Mouse (Mus musculus): ENCODE measurements at regions not wholly inside any gene's neighbourhood (a gene's known extent, or its start where the extent isn't known, plus 50 kb on each side); places are given as distances from the start of the nearest gene placed in this dataset.

DNA sequence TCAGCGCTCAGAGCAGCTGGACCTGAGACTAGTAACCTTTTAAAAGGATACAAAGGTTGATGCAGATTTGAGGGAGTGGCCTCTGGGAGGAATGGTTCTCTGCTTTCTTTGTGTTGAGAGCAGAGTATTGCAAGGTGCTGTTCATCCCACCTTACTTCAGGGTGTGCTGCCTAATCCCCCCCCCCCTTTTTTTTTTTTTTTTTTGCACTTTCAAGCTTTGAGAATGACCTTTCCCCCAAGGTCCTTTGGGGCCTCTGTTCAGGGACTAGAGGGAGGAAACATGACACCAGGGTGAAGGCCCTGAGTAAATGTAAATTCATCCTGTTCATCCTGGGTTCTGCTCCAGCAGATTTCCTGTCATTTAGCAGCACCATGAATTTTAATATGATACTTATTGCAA, 204.4 kb upstream of the Clec14a start:
- in situ Hi-C loops (cut with MboI; ENCODE audit: low pct_ligation_motif_present, low pct_unique_long_range_greater_than_20kb, low sequenced_read_pairs), result no loop called here

DNA sequence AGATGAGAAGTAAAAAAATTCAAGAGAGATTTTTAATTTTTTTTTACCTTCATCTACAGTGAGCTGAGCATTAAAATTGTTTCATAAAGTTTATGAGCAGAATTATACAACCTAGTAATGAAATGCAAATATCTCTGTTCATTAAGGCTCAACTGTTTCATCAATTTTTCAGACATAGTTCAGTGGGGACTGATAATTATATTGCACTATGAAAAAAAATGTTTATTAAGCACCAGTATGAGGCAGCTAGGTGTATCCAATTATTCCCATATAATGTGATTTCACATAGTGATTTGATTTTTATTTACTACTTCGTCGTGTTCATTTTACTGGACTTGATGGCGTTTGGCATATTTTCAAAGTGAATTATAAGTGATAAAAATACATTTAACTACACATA, 191.4 kb upstream of the Clec14a start:
- H3K9ac ChIP-seq (ENCODE audit: insufficient read depth, low read depth), result no peak overlapping the region
- no peak overlapping the region for H3K27ac ChIP-seq (ENCODE audit: insufficient read depth, low read depth)
- H3K4me1 ChIP-seq (ENCODE audit: control insufficient read depth in 1 of 2, insufficient read depth in 2 of 2), result no peaks in the 10 kb centered on the region
- TF ChIP-seq SIN3A (IDR thresholded peaks at IDR 0.05; ENCODE audit: low read length) (no peak), ZMIZ1 (IDR thresholded peaks at IDR 0.05; ENCODE audit: low read depth, low read length) (no peak), RAD21 (IDR thresholded peaks at IDR 0.05; ENCODE audit: low read depth, low read length) (no peak)
- H3K79me2 ChIP-seq (replicated peaks; ENCODE audit: control insufficient read depth, extremely low read depth, insufficient read depth, poor library complexity, severe bottlenecking), result no peaks in the 10 kb centered on the region
- H3K4me2 ChIP-seq (ENCODE audit: insufficient read depth, low read depth, poor library complexity, severe bottlenecking), result no peak overlapping the region
- in situ Hi-C loops (cut with MboI; ENCODE audit: low pct_ligation_motif_present, low pct_unique_long_range_greater_than_20kb, low sequenced_read_pairs) (no loop called here), dilution Hi-C loops (cut with MboI; ENCODE audit: extremely low pct_ligation_motif_present, extremely low pct_unique_long_range_greater_than_20kb, low sequenced_read_pairs) (no loop called here)
- DNase-seq (ENCODE audit: extremely low read depth), result no peak
- no peaks in the 10 kb centered on the region for H3K36me3 ChIP-seq (replicated peaks in 1 of 2; ENCODE audit: control insufficient read depth in 1 of 2, insufficient read depth in 1 of 2, low read length in 1 of 2)
- no peaks in the 10 kb centered on the region for H3K27me3 ChIP-seq (replicated peaks)
- no peak overlapping the region for H3K4me3 ChIP-seq (replicated peaks in 1 of 3; ENCODE audit: low read depth in 2 of 3, low read length in 2 of 3, poor library complexity in 1 of 3)
- no peaks in the 10 kb centered on the region for H3K9me3 ChIP-seq (replicated peaks; ENCODE audit: low read length)

More for the DNA sequence above, 204.4 kb upstream of the Clec14a start:
- no peak overlapping the region for H3K4me2 ChIP-seq (ENCODE audit: insufficient read depth, low read depth, poor library complexity, severe bottlenecking)
- H3K79me2 ChIP-seq (replicated peaks; ENCODE audit: control insufficient read depth, extremely low read depth, insufficient read depth, poor library complexity, severe bottlenecking), result no peaks in the 10 kb centered on the region
- dilution Hi-C loops (cut with MboI; ENCODE audit: extremely low pct_ligation_motif_present, extremely low pct_unique_long_range_greater_than_20kb, low sequenced_read_pairs), result no loop called here
- H3K4me1 ChIP-seq (ENCODE audit: control insufficient read depth in 1 of 2, insufficient read depth in 2 of 2), result no peaks in the 10 kb centered on the region
- H3K36me3 ChIP-seq (replicated peaks in 1 of 2; ENCODE audit: control insufficient read depth in 1 of 2, insufficient read depth in 1 of 2, low read length in 1 of 2), result no peaks in the 10 kb centered on the region
- H3K27ac ChIP-seq (ENCODE audit: insufficient read depth, low read depth), result no peak overlapping the region
- no peak for DNase-seq (ENCODE audit: extremely low read depth)
- TF ChIP-seq MXI1 (IDR thresholded peaks at IDR 0.05; ENCODE audit: low read depth, low read length) (no peak), UBTF (IDR thresholded peaks at IDR 0.05; ENCODE audit: low read depth, low read length) (no peak), SMC3 (IDR thresholded peaks at IDR 0.05; ENCODE audit: low read depth, low read length) (no peak), JUND (conservative IDR thresholded peaks at IDR 0.05; ENCODE audit: low read depth, low read length) (no peak), TCF12 (IDR thresholded peaks at IDR 0.05; ENCODE audit: low read depth, low read length) (no peak), PAX5 (IDR thresholded peaks at IDR 0.05; ENCODE audit: low read length) (no peak), JUN (IDR thresholded peaks at IDR 0.05; ENCODE audit: insufficient read depth, low read depth, low read length) (no peak), MAZ (IDR thresholded peaks at IDR 0.05; ENCODE audit: low read depth, low read length) (no peak), POLR2A (IDR thresholded peaks at IDR 0.05; ENCODE audit: low read depth, low read length) (no peak), RCOR1 (conservative IDR thresholded peaks at IDR 0.05; ENCODE audit: low read depth, low read length) (no peak), ZMIZ1 (IDR thresholded peaks at IDR 0.05; ENCODE audit: low read depth, low read length) (no peak), ETS1 (conservative IDR thresholded peaks at IDR 0.05; ENCODE audit: low read depth, low read length) (no peak)
- no peaks in the 10 kb centered on the region for H3K27me3 ChIP-seq (replicated peaks)
- no peak overlapping the region for H3K4me3 ChIP-seq (replicated peaks in 1 of 3; ENCODE audit: low read depth in 2 of 3, low read length in 2 of 3, poor library complexity in 1 of 3)
- no peak overlapping the region for H3K9ac ChIP-seq (ENCODE audit: insufficient read depth, low read depth)
- H3K9me3 ChIP-seq (replicated peaks; ENCODE audit: low read length), result no peaks in the 10 kb centered on the region

DNA sequence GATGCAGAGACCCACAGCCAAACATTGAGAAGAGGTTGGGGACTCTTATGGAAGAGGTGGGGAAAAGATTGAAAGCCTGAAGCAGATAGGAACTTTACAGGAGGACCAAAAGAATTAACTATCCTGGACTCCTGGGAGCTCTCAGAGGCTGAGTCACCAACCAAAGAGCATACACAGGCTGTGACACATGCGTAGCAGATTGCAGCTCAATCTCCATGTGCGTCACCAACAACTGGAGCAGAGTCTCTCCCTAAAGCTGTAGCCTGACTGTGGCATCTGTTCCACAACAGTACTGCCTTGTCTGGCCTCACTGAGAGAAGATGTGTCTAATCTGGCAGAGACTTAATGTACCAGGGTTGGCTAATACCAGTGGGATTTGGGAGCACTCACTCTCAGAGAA, 185.7 kb upstream of the Clec14a start:
- H3K9me3 ChIP-seq (replicated peaks; ENCODE audit: low read length), result no peaks in the 10 kb centered on the region
- dilution Hi-C loops (cut with MboI; ENCODE audit: extremely low pct_ligation_motif_present, extremely low pct_unique_long_range_greater_than_20kb, low sequenced_read_pairs) (no loop called here), in situ Hi-C loops (cut with MboI; ENCODE audit: low pct_ligation_motif_present, low pct_unique_long_range_greater_than_20kb, low sequenced_read_pairs) (no loop called here)
- no peaks in the 10 kb centered on the region for H3K27me3 ChIP-seq (replicated peaks)
- no peaks in the 10 kb centered on the region for H3K4me1 ChIP-seq (ENCODE audit: control insufficient read depth in 1 of 2, insufficient read depth in 2 of 2)
- H3K4me3 ChIP-seq (replicated peaks in 1 of 3; ENCODE audit: low read depth in 2 of 3, low read length in 2 of 3, poor library complexity in 1 of 3), result no peak overlapping the region
- no peaks in the 10 kb centered on the region for H3K79me2 ChIP-seq (replicated peaks; ENCODE audit: control insufficient read depth, extremely low read depth, insufficient read depth, poor library complexity, severe bottlenecking)
- H3K4me2 ChIP-seq (ENCODE audit: insufficient read depth, low read depth, poor library complexity, severe bottlenecking), result no peak overlapping the region
- no peak overlapping the region for H3K27ac ChIP-seq (ENCODE audit: insufficient read depth, low read depth)
- H3K36me3 ChIP-seq (replicated peaks in 1 of 2; ENCODE audit: control insufficient read depth in 1 of 2, insufficient read depth in 1 of 2, low read length in 1 of 2), result no peaks in the 10 kb centered on the region
- no peak overlapping the region for H3K9ac ChIP-seq (ENCODE audit: insufficient read depth, low read depth)
- TF ChIP-seq TCF12 (IDR thresholded peaks at IDR 0.05; ENCODE audit: low read depth, low read length) (no peak), KAT2A (IDR thresholded peaks at IDR 0.05; ENCODE audit: insufficient replicate concordance, low read length) (no peak), MYC (IDR thresholded peaks at IDR 0.05; ENCODE audit: low read depth, low read length) (no peak), ZNF384 (IDR thresholded peaks at IDR 0.05; ENCODE audit: low read depth, low read length) (no peak), GABPA (IDR thresholded peaks at IDR 0.05; ENCODE audit: insufficient replicate concordance, low read depth, low read length) (no peak), IRF4 (IDR thresholded peaks at IDR 0.05; ENCODE audit: low read depth, low read length) (no peak)
- no peak for DNase-seq (ENCODE audit: extremely low read depth)
